Mouse (Mus musculus): Measurements from ENCODE around the gene Gm20696. TPM values are rescaled to one million over a fixed set of nuclear protein-coding genes. Genes with fewer than 3 reads are reported as not detected.

Gene Gm20696
- total RNA-seq, 2 experiments from 2014 or later, result 1.2 to 1.3 TPM

DNA sequence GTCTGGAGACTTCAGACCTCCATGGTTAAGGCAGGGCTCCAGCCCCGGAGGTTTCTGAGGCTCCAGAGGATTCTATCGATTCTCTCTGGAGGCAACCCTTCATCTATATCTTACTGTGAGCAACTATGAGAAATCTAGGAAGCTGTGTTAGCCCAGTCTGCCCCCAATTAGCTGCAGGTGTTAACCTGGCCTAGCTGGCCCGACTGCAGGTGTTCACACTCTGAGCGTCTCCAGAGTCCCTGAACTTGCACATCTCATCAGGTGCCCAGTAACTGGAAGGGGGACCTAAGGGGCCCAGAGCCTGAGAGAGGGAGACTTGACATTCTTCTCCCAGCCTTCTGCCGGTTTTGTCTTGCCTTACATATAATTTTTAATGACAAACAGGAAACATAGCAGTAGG lies 278.6 kb downstream of the Gm20696 start:
- no peak overlapping the region for H3K4me3 ChIP-seq
- intact Hi-C loops (cut with DNase I), result loop anchor here (5.0 kb wide), 1 partner anchor 134 kb away; the partner anchor contains the start of gene Foxp1
- no peak for TF ChIP-seq CTCF (IDR thresholded peaks at IDR 0.05)
- no peak for DNase-seq
- H3K27ac ChIP-seq, result peak overlapping the region; percentile 67

DNA sequence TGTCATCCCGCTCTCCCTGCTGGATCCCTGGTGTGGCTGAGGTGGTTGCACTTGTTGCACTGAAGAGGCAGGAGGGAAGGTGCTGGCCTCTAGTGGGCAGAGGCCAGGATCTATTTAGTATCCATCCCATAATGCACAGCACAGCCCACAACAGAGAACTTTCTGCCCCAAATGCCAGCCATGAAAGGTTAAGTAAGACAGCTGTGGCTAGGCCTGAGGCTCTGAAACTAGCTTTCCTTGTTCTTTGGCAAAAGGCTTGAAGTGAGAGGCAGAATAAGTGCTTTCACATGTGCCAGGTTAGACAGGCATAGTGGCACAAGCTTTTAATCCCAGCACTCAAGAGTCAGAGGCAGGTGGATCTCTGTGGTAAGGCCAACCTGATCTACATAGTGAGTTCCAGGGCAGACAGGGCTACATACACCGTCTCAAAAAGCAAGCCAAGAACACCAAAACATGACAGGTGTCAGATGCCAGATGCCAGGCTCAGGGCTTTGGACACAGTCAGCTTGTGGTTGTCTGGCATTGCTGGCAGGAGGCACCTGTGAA lies 281.5 kb downstream of the Gm20696 start:
- H3K27ac ChIP-seq, result peak overlapping the region; percentile 56
- intact Hi-C loops (cut with DNase I), result loop anchor here (5.0 kb wide), 1 partner anchor 137 kb away; the partner anchor contains the start of gene Foxp1

DNA sequence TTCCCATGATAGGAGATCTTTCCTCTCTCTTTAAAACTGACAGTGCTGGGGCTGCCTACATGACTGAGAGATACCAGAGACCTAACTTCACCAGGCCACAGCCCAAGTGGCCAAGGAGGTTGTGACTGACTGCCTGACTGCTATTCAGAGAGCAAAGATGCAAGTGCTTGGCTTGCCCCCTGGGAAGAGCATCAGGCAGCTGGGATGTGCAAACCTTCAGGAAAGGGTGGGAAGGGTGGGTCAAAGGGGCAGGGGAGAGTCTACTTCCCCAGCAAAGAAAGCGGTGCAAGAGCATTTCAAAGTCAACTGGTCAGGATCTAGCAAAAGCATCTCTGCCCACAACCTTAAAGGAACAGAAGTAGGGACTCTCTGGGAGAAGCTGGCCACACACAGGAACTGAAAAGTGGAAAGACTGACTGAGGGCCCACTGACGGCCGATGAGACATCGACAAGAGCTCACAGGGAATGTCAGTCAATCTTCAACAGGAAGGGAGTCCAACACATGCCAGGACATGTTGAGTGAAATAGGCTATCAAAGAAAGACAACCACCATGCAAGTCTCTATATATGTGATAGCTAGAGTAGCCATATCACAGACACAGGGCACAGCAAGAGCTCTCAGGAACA lies 282.6 kb downstream of the Gm20696 start:
- intact Hi-C loops (cut with DNase I), result no loop called here
- no peak for DNase-seq
- H3K27ac ChIP-seq, result peak overlapping the region; percentile 43; the same call in 1 of the 2 replicates
- no peak overlapping the region for H3K4me3 ChIP-seq
- TF ChIP-seq CTCF (IDR thresholded peaks at IDR 0.05), result no peak

More for the DNA sequence above, 281.5 kb downstream of the Gm20696 start:
- H3K4me3 ChIP-seq, result no peak overlapping the region
- DNase-seq, result peak; percentile 39
- peak; percentile 59 for TF ChIP-seq CTCF (IDR thresholded peaks at IDR 0.05)

DNA sequence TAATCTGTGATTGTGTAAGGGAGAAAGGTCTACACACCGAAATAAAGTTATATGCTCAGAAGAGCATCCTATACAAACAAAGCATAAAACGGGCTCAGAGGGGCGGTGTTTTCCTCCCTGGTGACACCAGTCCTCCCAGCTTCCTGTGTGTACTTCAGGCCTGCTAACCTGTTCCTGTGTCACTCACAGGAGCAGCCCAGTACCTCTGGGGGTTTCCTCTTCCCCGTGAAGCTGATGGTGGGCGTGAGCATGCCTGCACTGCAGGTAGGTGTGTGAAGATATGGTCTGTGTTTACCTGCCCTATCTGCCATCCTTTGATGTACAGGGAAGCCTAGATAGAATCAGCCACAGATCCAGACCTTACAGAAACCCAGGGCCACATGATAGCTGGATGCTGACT lies 286.5 kb downstream of the Gm20696 start:
- no peak for TF ChIP-seq CTCF (IDR thresholded peaks at IDR 0.05)
- intact Hi-C loops (cut with DNase I), result no loop called here

DNA sequence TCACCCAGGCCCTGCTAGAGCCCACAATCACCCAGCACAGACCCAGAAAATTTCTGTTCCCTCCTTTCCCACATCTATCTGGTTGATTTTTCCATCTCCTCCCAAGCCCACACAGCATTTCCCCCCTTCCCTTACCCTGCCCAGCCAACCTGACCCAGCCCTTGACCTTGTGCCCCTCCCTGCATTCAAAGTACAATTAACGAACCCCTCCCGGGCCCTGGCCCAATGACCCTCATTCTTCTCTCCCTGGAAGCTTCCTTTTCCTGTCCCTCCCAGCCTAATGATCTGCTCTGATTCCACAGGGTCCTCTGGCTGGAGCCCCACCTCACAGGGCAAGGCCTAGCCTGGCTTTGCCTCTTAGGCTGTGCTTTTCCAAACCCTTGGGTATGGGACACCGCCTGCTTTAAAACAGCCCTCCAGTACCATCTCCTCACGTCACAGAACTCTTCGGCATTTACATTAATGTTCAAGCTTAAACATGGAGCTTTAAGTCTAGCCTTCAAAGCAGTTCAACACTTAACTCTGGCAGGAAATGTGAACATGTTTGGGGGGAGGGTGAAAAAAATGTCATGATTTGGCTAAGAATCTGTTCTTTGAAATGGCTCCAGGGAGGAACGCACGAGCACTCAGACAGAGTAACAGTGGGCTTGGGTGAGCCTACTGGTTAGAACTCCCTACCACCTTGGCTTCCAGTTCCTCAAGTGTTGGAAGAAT lies 287.4 kb downstream of the Gm20696 start:
- Histone ChIP-seq H3K4me3 (no peak overlapping the region), H3K27ac (peak overlapping the region; percentile 70)
- peak; percentile 50 for DNase-seq
- TF ChIP-seq CTCF (IDR thresholded peaks at IDR 0.05), result no peak
- intact Hi-C loops (cut with DNase I), result loop anchor here (5.0 kb wide), 1 partner anchor 47 kb away; no protein-coding TSS in a partner anchor

More for the DNA sequence above, 286.5 kb downstream of the Gm20696 start:
- H3K4me3 ChIP-seq, result no peak overlapping the region
- DNase-seq, result no peak
- H3K27ac ChIP-seq, result peak overlapping the region; percentile 35; the same call in 1 of the 2 replicates

DNA sequence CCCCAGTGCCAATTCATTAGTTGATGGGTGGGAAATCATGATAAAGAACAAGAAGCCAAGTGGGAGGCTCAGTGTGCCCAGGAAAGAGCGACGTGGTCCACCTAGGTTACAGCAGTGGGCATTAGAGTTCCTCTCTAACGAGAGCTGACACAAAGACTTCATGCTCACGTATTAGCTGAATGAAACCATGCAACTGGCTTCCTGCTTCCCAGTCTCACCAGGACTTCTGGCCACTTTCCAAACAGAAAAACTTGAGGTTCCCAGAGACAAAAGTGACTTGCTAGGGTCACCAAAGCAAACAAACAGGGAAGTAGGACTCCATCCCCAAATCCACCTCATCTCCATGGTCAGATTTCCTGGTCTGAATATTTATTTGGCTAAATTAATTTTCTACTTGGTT lies 288.9 kb downstream of the Gm20696 start:
- no peak for TF ChIP-seq CTCF (IDR thresholded peaks at IDR 0.05)
- Histone ChIP-seq H3K4me3 (no peak overlapping the region), H3K27ac (peak overlapping the region; percentile 70)
- DNase-seq, result no peak
- intact Hi-C loops (cut with DNase I), result loop anchor here (5.0 kb wide), 1 partner anchor 45 kb away; no protein-coding TSS in a partner anchor

DNA sequence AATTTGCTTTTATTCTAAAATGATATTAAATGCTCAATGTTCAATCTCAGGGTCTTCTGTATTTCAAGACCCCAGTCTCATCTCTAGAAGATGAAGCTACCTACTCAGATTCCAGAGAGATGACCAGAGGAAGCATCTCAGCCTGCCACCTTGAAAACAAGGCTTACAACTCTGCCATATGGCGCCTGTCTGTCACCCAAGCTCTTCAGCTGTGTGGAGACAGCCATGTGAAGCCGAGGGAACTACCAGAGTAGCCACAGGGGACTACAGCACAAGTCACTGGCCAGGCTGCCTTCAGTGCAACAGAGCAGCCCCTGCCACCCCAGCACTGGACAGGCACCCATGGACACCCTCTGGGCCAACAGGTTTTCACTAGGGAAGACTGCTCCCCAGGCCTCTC lies 289.5 kb downstream of the Gm20696 start:
- intact Hi-C loops (cut with DNase I), result loop anchor here (5.0 kb wide), 1 partner anchor 45 kb away; no protein-coding TSS in a partner anchor
- peak overlapping the region; percentile 67 for H3K27ac ChIP-seq

DNA sequence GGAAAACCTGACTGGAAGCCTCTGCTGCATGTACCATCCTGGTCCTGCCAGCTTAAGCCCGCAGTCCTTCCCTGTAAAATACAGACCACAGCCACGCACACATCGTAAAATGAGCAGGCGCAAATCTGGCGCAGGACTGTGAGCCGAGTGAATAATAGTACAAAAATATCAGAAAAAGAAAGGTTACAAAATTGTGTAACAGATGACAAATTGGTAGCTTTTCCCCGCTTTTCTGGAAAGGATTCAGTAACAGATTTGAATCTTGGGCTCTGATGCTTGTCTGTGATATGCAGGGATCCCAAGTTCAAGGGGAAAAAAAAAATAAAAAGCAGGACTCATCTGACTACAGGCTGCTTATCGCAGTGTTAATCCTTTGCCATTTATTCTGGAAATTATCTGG lies 289.9 kb downstream of the Gm20696 start:
- H3K4me3 ChIP-seq, result no peak overlapping the region
- no peak for TF ChIP-seq CTCF (IDR thresholded peaks at IDR 0.05)
- DNase-seq, result no peak
- intact Hi-C loops (cut with DNase I), result loop anchor here (5.0 kb wide), 1 partner anchor 44 kb away; no protein-coding TSS in a partner anchor
- H3K27ac ChIP-seq, result peak overlapping the region; percentile 53; the same call in 1 of the 2 replicates

More for the DNA sequence above, 289.5 kb downstream of the Gm20696 start:
- DNase-seq, result no peak
- no peak for TF ChIP-seq CTCF (IDR thresholded peaks at IDR 0.05)
- no peak overlapping the region for H3K4me3 ChIP-seq

DNA sequence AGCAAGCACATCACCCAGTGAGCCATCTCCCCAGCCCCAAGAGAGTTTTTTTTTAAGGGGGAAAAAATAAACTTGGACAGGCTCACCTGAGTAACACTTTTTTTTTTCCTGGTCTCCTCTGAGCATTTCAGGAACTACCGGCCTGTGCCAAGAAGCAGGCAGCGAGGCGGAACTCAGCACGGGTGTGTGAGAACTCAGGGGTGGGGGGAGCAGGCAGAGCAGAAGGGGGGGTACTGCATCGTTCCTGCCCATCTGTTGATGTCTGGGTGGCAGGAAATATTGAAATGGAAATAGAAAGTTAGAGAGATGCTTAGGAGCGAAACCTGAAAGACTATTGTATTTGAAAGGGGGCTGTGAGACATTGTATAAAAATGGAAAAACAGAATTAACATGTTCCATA lies 290.7 kb downstream of the Gm20696 start:
- no peak overlapping the region for H3K4me3 ChIP-seq
- no peak for DNase-seq
- intact Hi-C loops (cut with DNase I), result loop anchor here (5.0 kb wide), 1 partner anchor 44 kb away; no protein-coding TSS in a partner anchor
- no peak for TF ChIP-seq CTCF (IDR thresholded peaks at IDR 0.05)
- peak overlapping the region; percentile 53; the same call in 1 of the 2 replicates for H3K27ac ChIP-seq

DNA sequence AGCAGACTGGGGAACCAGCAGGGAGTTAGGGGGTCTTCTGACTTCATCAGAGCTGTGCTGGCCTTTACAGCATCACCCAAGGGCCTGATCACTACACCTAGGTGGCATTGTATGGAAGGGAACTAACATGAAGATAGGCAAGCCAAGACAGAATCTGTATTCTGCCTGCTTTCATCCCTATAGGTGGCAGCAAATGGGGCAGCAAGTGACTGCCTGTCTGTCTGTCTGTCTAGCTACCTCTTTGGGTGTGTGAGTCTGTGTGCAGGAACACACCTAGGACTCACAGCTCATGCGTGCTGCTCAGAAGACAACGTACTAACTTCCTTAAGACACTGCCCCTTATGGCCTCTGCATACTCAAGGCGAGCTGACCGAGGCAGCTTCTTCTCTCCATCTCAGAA lies 291.2 kb downstream of the Gm20696 start:
- no peak for TF ChIP-seq CTCF (IDR thresholded peaks at IDR 0.05)
- intact Hi-C loops (cut with DNase I), result loop anchor here (5.0 kb wide), 1 partner anchor 43 kb away; no protein-coding TSS in a partner anchor
- DNase-seq, result no peak
- no peak overlapping the region for H3K4me3 ChIP-seq
- H3K27ac ChIP-seq, result peak overlapping the region; percentile 53; the same call in 1 of the 2 replicates

DNA sequence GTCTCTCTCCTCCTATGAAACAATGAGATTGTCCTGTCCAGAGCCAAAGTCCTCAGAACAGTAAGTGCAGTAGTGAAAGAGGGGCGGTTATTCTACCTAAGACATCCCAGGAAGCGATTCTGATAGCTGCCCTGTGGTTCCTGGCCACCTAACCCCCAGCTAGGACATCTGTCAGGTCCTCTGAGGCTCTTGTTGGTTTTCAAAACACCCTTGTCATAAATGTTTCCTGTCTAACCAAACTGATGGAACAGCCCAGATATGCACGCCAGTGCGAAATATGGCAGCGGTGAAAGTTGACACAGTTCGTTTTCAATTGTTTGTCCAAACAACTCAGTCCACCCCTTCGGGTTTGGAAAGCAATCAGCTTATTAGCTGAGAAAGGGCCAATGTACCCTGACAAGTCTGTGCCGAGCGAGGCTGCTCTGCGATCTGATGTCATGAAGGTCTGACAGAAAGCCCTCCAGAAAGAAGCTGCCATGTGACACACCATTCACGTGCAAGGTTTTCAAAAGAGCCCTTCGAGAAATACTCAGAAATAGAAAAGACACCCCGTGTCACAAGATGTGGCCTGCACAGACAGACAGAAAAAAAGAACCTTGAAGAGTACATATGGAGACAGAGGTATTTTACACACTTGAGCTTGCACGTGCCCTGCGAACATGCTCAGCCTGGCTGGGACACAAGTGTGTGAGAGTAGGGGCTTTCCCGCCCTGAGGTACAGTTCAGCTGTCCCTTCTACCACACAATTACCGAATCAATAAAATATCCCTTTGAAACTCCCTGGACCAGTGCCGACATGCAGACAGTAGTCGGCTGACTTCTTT lies 291.9 kb downstream of the Gm20696 start:
- intact Hi-C loops (cut with DNase I), result loop anchor here (5.0 kb wide), 1 partner anchor 42 kb away; no protein-coding TSS in a partner anchor
- Histone ChIP-seq H3K4me3 (no peak overlapping the region), H3K27ac (peak overlapping the region; percentile 38; the same call in 1 of the 2 replicates)
- DNase-seq, result no peak
- TF ChIP-seq CTCF (IDR thresholded peaks at IDR 0.05), result no peak

DNA sequence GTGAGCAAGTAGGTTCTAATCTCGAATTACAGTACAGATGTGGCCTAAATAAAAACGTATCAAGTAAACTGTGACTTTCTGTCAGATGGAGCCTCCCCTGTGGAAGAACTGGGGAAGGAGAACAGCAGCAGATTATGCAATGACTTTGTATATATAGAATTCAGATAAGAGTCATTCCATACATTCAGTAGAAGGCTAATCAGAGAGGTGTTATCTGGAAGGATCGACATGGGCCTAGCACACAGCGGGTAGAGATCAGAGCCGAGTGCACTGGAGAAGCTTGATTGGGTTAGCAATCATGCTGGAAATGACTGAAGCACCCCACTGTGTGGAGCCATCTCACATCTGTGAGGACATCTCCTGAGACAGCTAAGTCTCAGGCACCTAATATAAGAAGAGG lies 294.2 kb downstream of the Gm20696 start:
- no peak for TF ChIP-seq CTCF (IDR thresholded peaks at IDR 0.05)
- Histone ChIP-seq H3K4me3 (no peak overlapping the region), H3K27ac (no peak overlapping the region)
- no peak for DNase-seq
- intact Hi-C loops (cut with DNase I), result no loop called here
